Comparison of ENCODE assay signal across 23 mouse cellular contexts in the genomic region with DNA sequence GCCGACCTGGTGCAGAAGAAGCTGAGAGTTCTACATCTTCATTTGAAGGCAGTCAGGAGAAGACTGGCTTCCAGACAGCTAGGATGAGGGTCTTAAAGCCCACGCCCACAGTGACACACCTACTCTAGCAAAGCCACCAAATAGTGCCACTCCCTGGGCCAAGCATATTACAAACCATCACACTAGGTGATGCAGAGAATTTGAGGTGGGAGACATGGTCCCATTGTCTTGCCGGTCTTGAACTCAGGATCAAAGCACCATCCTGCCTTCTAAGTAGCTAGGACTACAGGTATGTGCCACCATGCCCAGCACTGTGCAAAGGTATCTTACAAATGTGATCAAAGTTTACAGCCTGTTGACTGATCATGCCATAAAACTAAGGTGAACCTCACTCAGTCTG. TPM values are rescaled to one million over a fixed set of nuclear protein-coding genes. Genes with fewer than 3 reads are reported as not detected.
"Had no signal": no experiment of that assay in that cellular context is flagged by ENCODE, and none has a peak within 500 bp of the region (broad histone marks: within the 10 kb centered on the region; RNA-seq: fewer than 3 reads in every experiment).

No protein-coding gene starts in this region.

- H3K27me3 ChIP-seq: lung, embryonic 15.5 days; neural tube, embryonic 12.5 days; neural tube, embryonic 15.5 days had no signal

- H3K4me2 ChIP-seq: liver, embryonic 15.5 days; lung, embryonic 15.5 days; neural tube, embryonic 12.5 days; neural tube, embryonic 15.5 days had no signal

- H3K9me3 ChIP-seq: liver, embryonic 15.5 days; lung, embryonic 15.5 days; megakaryocyte, embryonic 14.5 days; midbrain, embryonic 10.5 days; neural tube, embryonic 12.5 days; neural tube, embryonic 15.5 days had no signal

- H3K4me3 ChIP-seq: left cerebral cortex, adult 2 months; liver, embryonic 15.5 days; lung, embryonic 15.5 days; megakaryocyte, embryonic 14.5 days; midbrain, embryonic 10.5 days; neural tube, embryonic 12.5 days; neural tube, embryonic 15.5 days had no signal

- H3K9ac ChIP-seq: liver, embryonic 15.5 days; lung, embryonic 15.5 days; neural tube, embryonic 12.5 days; neural tube, embryonic 15.5 days had no signal

- H3K27ac ChIP-seq: kidney, postnatal 0 days; left cerebral cortex, adult 2 months; liver, embryonic 15.5 days; lung, embryonic 15.5 days; midbrain, embryonic 10.5 days; neural tube, embryonic 12.5 days; neural tube, embryonic 15.5 days; stomach, postnatal 0 days had no signal

- DNase-seq: kidney, adult 18-20 months; kidney, adult 9 months; kidney, postnatal 25 days; layer of hippocampus, postnatal 36 days; lung, adult 18-20 months; lung, postnatal 10 days; lung, postnatal 36 days; midbrain, embryonic 14.5 days; right cerebral cortex, adult 18-20 months; right cerebral cortex, postnatal 14 days; right cerebral cortex, postnatal 4 days; thymus, adult 2 months; thymus, postnatal 14 days; thymus, postnatal 4 days had no signal

- H3K36me3 ChIP-seq: liver, embryonic 15.5 days; lung, embryonic 15.5 days; midbrain, embryonic 10.5 days; neural tube, embryonic 12.5 days; neural tube, embryonic 15.5 days had no signal

RNA-seq across cellular contexts. Expression of a gene that starts 39.8 kb away (rescaled TPM):
- polyA plus RNA-seq: midbrain, embryonic 10.5 days had no signal
